Mouse (Mus musculus) kidney, adult 9 months (tissue): ENCODE measurements around the gene Fam189a2.

Experiments used
- DNase-seq: peaks from one replicate; pipeline ENCODE4 v3.0.0; 2022

Fam189a2 gene

DNA sequence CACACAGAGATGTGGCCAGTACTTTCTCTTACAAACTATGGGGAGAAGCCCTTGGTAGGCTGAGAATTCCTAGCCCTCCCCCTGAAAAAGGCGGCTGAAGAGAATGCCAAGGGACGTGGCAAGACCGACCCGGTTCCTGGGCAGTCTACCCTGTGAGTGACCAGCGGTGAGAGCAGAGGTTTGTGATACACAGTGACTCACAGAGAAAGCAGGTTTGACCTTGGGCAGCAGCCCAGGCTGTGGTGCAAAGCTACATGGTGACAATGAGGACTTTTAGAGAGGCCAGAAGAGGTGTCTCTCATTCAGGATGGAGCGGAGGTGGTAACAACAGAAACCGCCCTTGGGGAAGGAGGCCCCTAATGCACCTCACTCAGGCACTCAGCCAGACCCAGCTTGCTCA is 59.4 kb downstream of the Fam189a2 start:
- DNase-seq: no peak

DNA sequence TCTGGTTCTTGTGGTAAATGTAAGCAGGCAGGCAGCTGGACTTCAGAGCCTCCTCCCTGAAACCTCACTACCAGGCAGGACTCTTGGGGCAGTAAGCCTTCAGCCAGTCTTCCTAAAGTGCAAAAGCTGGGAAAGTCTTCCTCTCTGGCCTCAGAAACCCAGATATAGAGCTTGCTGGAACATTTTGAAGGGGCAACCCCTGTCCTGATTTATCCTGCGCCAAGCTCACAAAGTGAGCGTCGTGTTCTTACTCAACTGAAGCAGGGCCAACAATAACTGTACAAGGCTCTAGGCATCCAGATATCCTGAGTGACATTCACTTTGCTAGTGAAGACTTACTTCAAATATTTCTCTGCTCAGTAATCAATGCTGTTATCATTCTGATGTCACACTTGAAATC is 60.4 kb downstream of the Fam189a2 start:
- no peak for DNase-seq

- DNase-seq: no peak
These were observed 62.0 kb downstream of the Fam189a2 start for GRCm38 (mm10) chr19:23968862-23969225.

DNA sequence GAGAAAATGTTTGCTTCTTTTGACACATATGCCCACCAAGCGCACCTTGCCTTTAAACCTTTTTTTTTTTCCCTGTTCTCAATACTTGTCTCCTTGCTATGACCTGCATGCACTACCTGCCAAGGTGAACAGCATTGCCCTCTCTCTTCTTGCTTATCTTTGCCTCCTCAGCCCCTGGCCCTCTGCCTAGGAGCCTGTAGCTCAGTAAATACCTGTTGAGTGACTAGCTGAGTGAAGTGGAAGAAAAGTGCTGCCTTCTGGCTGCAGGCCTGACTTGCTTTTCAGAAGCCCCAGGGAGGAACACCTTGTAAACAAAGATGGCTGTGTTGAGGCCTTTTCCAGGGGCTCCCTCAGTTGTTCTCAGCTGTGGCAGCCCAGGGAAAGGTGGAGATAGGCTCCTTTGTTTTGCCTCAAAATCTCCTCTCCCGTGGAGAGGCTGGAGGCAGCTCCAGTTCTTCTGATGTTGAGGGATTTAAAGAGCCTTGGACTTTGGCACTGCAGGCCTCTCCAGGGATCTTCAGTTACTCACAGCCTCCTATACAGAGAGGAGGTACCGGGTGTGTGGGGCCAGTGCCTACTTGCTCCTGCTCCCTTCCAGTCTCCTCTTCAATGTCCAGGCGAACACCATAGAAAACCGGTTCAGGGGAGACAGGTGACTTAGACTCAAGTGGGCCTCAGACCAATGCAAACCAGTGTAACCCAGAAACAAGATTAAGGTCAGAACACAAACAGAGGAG is 62.5 kb downstream of the Fam189a2 start:
- no peak for DNase-seq

DNA sequence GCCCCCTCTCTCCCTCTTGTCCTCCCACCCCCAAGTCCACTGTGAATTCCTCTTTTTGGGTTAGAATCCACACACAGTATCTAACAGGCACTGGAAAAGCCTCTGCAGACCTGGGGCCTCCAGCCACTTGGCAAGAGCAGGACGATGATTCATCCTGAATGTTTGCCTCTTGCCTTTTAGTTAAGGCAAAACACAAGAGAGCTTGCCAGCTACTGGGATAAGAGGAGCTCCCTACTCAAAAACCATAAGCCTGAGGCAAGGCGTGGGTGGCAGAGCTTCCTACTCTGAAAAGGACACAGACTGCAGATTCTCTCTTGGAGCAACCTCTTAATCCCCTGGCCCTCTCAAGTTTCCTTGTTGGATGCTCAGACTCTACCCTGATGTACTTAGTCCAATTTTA is 63.7 kb downstream of the Fam189a2 start:
- no peak for DNase-seq

DNA sequence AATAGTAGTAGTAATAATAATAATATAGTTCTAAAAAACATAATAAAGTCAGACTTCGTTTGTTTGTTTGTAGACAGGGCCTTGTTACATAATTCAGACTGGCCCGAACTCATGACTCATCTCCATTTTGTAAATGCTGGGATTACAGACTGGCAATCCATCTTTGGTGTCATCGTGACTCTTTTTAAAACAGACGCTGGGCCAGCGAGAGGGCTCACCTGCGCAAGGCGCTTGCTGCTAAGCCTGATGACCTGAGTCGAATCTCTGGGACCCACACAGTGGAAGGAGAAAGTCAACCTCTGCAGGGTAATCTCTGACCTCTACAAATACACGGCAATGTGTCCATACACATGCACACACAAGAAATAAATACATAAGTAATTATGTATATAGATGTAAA is 64.4 kb downstream of the Fam189a2 start:
- DNase-seq: no peak

DNA sequence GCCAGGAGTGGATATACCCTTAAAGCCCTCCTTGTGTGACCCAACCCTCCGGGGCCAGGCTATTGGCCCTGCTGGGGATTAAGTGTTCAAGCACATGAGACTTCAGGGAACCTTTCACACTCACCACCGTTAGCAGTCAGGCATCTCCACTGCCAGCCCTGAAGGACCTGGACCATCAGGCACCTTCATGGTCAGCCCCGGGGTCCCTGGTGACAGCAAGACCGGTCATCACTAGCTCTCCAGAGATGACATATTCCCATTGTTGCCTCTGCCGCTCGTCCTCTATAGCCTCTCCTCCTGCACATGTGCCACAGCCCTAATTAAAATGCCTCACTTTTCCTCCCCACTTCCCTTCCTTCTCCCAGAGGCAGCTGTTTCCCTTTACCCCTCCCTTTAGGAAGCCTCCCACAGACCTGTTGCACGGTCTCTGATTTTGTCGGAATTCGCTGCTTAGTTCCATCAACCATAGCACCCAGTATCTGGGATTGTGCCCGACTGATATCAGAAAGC is 66.4 kb downstream of the Fam189a2 start:
- DNase-seq: no peak

GRCm38 (mm10) chr19:23961516-23961915 is 69.3 kb downstream of the Fam189a2 start:
- DNase-seq: peak; percentile 43

DNA sequence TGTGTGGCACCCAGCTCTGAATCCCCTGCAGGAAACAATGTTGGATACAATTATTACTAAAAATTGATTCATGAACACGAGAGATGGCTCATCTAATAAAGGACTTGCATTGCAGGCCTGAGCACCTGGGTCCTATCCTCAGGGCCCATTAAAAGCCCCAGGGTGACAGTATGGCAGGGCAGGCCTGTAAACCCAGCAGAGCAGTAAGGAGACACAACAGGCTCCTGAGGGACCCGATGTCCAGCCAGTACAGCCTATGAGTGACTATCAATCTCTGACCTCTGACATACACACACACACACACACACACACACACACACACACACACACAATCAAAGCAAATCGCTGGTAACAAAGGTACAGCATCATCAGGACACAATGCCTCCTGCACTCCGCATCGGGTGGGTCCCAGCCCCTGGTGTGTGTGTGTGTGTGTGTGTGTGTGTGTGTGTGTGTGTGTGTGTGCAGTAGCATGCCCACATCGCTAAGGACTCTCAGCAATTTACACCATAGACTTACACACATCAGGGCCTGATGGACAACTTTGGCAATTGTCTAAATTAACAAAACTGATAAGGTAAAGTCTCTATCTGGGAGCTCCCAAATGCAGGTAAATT is 69.9 kb downstream of the Fam189a2 start:
- no peak for DNase-seq

DNA sequence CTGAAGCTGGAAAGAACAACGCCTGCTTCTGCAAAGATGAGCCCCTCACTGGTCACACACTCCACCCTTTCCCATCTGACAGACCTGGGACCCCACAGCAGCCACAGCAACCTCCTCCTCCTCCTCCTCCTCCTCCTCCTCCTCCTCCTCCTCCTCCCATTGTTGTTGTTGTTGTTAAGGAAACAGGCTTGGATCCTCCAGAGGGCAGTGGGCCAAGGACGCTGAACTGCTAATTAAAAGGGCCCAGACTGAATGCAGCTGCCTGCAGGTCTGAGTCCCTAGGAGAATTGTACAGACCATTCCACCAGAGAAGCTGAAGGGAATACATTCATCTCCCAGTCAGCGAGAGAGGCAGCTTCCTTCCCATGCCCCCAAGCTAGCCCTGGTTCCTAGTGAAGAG is 70.5 kb downstream of the Fam189a2 start:
- peak; percentile 38 for DNase-seq

GRCm38 (mm10) chr19:23959870-23960269 is 70.9 kb downstream of the Fam189a2 start:
- DNase-seq: no peak

DNA sequence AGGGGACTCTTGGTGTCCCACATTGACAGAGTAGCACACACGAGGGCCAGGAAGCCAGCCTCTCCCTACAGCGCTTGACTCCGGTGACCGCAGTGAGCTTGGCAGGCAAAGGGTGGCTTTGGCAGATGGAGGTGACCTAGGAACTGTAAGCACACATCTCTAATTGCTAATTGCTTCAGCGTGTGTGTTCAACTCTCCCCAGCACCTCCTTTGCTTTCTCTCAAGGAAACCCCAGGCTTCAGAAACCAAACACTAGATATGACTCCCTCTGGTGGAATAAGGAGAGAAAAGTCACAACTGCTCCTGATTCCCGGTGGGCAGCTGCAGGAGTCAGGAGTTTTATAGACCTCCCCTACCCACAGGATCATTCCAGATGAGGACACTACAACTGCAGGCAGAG is 71.9 kb downstream of the Fam189a2 start:
- DNase-seq: no peak

DNA sequence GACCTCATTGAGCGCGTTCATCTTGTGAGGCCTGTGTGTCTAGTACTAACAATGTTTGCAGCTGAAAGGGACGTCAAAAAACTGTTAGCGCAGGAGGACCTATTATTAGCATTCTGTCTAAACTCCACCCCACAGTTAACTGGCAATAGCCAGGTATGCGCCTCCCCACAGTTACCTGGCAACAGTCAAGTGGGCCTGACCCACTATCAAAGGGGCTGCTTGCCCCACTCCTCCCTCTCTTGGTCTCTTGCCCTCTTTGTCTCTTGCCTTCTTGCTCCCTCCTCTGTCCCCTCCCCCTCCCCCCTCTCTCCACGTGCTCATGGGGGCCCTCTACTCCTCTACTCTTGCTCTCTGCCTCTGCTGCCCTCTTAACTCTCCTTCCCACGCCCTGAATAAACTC is 73.3 kb downstream of the Fam189a2 start:
- DNase-seq: no peak

- DNase-seq: no peak
These were observed 74.4 kb downstream of the Fam189a2 start for GRCm38 (mm10) chr19:23956299-23956975.

DNA sequence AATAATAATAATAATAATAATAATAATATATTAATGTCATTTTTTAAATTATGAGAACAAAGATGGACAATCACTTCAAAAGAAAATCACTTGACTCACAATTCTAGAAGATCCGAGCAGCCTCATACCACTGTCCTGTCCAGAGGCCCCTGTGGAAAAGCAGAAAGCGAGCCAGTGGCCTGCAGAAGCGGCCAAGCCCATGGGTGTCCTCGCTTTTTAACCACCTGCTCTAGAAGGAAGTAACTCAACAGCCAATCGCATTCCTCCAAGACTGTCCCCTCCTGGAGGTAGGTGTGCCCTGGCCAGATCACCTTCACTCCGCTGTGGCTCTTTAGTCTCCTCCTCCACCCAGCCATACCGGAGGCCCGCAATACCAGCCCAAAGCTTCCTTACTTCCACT is 75.4 kb downstream of the Fam189a2 start:
- no peak for DNase-seq

- no peak for DNase-seq
These were observed 82.4 kb downstream of the Fam189a2 start for GRCm38 (mm10) chr19:23948301-23949000.

- no peak for DNase-seq
These were observed 82.9 kb downstream of the Fam189a2 start for GRCm38 (mm10) chr19:23947871-23948270.

DNA sequence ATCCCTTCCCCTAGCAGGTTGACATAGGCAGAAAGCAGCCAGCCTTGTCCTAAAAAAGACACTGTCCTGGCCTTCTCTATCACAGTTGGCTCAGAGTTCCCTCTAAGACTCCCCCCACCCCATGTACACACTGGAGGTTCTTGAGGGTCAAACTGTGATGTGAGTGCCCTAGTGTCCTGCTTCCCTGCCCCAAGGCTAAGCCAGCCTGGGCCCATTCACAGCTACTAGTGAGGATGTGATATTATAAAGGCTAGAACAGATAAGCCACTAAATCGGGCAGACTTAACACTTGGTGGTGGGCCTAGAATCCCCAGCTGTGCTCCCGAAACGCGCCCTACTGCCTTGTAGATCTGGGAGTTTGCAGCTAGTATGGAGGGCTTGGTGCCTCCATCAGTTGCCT is 84.1 kb downstream of the Fam189a2 start:
- no peak for DNase-seq

- no peak for DNase-seq
These were observed 84.7 kb downstream of the Fam189a2 start for GRCm38 (mm10) chr19:23946026-23946685.

DNA sequence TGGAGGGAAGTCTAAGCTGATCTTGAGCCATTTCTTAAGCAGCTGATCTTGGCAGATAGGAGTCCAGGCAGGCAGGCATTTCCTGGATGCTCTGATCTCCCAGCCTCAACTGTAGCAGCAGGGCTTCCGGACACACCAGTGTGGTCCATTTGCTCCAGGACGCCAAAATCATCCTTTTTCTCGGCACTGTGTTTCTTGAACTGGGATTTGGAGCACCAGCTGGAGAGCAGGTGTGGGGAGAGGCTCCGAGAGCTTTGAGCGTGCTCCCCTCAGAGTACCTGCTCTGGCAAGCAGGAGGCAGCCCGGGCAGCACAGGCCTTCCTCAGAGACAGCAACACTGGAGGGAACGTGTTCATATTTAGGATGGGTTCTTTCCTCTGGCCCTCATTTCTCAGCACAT is 87.9 kb downstream of the Fam189a2 start:
- DNase-seq: no peak

- no peak for DNase-seq
These were observed 89.3 kb downstream of the Fam189a2 start for GRCm38 (mm10) chr19:23941422-23941949.

- DNase-seq: no peak
These were observed 100.0 kb downstream of the Fam189a2 start for GRCm38 (mm10) chr19:23930826-23931225.

DNA sequence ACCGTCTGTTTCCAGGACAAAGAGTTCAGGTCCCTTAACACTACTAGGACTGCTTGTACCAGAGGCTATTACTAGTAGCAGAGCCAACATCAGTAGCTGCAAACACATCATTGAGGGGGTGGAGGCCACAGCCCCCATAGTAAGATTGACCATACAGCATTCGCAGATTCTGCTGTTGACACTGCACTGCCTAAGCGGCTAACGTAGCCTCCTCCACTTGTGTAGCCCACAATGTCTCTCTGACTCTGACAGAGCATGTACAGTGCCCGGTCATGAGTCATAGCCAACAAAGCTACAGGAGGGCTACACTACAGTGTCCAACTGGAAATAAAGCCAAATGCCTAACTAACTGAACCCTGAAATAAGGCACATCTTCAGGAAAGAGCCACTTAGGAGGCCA is 105.3 kb downstream of the Fam189a2 start:
- no peak for DNase-seq
